Mouse (Mus musculus) thymus, postnatal 4 days (tissue): ENCODE measurements around the gene Zfp341.
A peak's percentile ranks its signal among the peaks of the same experiment; 100 is the strongest.

ENCODE experiments used
- DNase-seq: peaks from one replicate; pipeline ENCODE4 v3.0.0; 2021

Zfp341 gene

GRCm38 (mm10) chr2:154638521-154638920 lies 25.4 kb downstream of the Zfp341 start:
- no peak for DNase-seq

GRCm38 (mm10) chr2:154639115-154639514 lies 26.0 kb downstream of the Zfp341 start:
- DNase-seq, result no peak

- no peak for DNase-seq
Observed at GRCm38 (mm10) chr2:154641176-154641575, 28.1 kb downstream of the Zfp341 start.

GRCm38 (mm10) chr2:154642005-154642459 lies 28.9 kb downstream of the Zfp341 start:
- no peak for DNase-seq

- no peak for DNase-seq
Observed at GRCm38 (mm10) chr2:154642712-154643385, 29.8 kb downstream of the Zfp341 start.

GRCm38 (mm10) chr2:154646634-154647033 lies 33.5 kb downstream of the Zfp341 start:
- DNase-seq, result peak; percentile 61

- peak; percentile 63 for DNase-seq
Observed at GRCm38 (mm10) chr2:154648086-154648485, 35.0 kb downstream of the Zfp341 start.

- DNase-seq, result no peak
Observed at GRCm38 (mm10) chr2:154650404-154650803, 37.3 kb downstream of the Zfp341 start.

- DNase-seq, result no peak
Observed at GRCm38 (mm10) chr2:154651363-154651762, 38.3 kb downstream of the Zfp341 start, which contains the start of gene Chmp4b. Gene Chmp4b, plus strand, starts transcription at chr2:154651705.

- no peak for DNase-seq
Observed at GRCm38 (mm10) chr2:154654976-154655375, 41.9 kb downstream of the Zfp341 start.

- DNase-seq, result no peak
Observed at GRCm38 (mm10) chr2:154655878-154656414, 42.8 kb downstream of the Zfp341 start.

GRCm38 (mm10) chr2:154656710-154657485 lies 43.8 kb downstream of the Zfp341 start:
- DNase-seq, result peak; percentile 96

- peak; percentile 41 for DNase-seq
Observed at GRCm38 (mm10) chr2:154657486-154658237, 44.6 kb downstream of the Zfp341 start.

GRCm38 (mm10) chr2:154659070-154659469 lies 46.0 kb downstream of the Zfp341 start:
- no peak for DNase-seq

GRCm38 (mm10) chr2:154659531-154660074 lies 46.5 kb downstream of the Zfp341 start:
- DNase-seq, result no peak

GRCm38 (mm10) chr2:154668680-154669079 lies 55.6 kb downstream of the Zfp341 start:
- no peak for DNase-seq

GRCm38 (mm10) chr2:154670106-154670505 lies 57.0 kb downstream of the Zfp341 start:
- DNase-seq, result no peak

- no peak for DNase-seq
Observed at GRCm38 (mm10) chr2:154670741-154671140, 57.6 kb downstream of the Zfp341 start.

- no peak for DNase-seq
Observed at GRCm38 (mm10) chr2:154674008-154674407, 60.9 kb downstream of the Zfp341 start.

GRCm38 (mm10) chr2:154676653-154677609 lies 63.8 kb downstream of the Zfp341 start:
- peak; percentile 32 for DNase-seq

GRCm38 (mm10) chr2:154677651-154678139 lies 64.6 kb downstream of the Zfp341 start:
- DNase-seq, result no peak
